Mouse (Mus musculus) lung, postnatal 0 days (tissue): ENCODE results near the gene Sh3pxd2a. TPM values are rescaled to one million over a fixed set of nuclear protein-coding genes. Genes with fewer than 3 reads are reported as not detected.

Source experiments
- ATAC-seq: fragments of 200-750 bp; cut with Nextera tagmentation; 2 replicates; pipeline ENCODE4 v1.8.0; 2017; ENCODE audit warnings: moderate library complexity
- DNase-seq: peaks from one replicate; pipeline ENCODE4 v3.0.0-alpha.2; 2016; ENCODE audit warnings: low spot score
- H3K27ac ChIP-seq: fragments of 300-500 bp; sonication (generic); 2 replicates; pipeline ENCODE4 v1.5.1; 2014; ENCODE audit warnings: antibody characterized with exemption, mild to moderate bottlenecking, low read length, mixed read lengths
- H3K27me3 ChIP-seq: fragments of 300-500 bp; sonication (generic); replicated peaks from 2 replicates; pipeline ENCODE4 v1.6.1; 2014; ENCODE audit warnings: low read length, mixed read lengths; ENCODE audit not compliant: insufficient read depth
- H3K36me3 ChIP-seq: fragments of 300-500 bp; sonication (generic); 2 replicates; pipeline ENCODE4 v1.6.1; 2014; ENCODE audit warnings: low read length, mixed read lengths; ENCODE audit not compliant: insufficient read depth
- H3K4me1 ChIP-seq: fragments of 300-500 bp; sonication (generic); 2 replicates; pipeline ENCODE4 v1.6.1; 2014; ENCODE audit warnings: antibody characterized with exemption, low read depth, low read length, mixed read lengths; ENCODE audit not compliant: insufficient read depth
- H3K4me2 ChIP-seq: fragments of 300-500 bp; sonication (generic); replicated peaks from 2 replicates; pipeline ENCODE4 v1.6.1; 2014; ENCODE audit warnings: low read depth, mild to moderate bottlenecking, low read length, moderate library complexity, mixed read lengths
- H3K4me3 ChIP-seq: fragments of 300-500 bp; sonication (generic); 2 replicates; pipeline ENCODE4 v1.5.1; 2014; ENCODE audit warnings: low read depth, low read length
- H3K9ac ChIP-seq: fragments of 300-500 bp; sonication (generic); replicated peaks from 2 replicates; pipeline ENCODE4 v1.6.1; 2014; ENCODE audit warnings: low read depth, mild to moderate bottlenecking
- H3K9me3 ChIP-seq: fragments of 300-500 bp; sonication (generic); 2 replicates; pipeline ENCODE4 v1.6.1; 2016; ENCODE audit warnings: low read length, mixed read lengths
- CTCF ChIP-seq: IDR thresholded peaks from 2 replicates; pipeline ENCODE4 v1.5.1; 2016; ENCODE audit warnings: antibody characterized with exemption, mild to moderate bottlenecking
- EP300 ChIP-seq: IDR thresholded peaks from 2 replicates; pipeline ENCODE4 v1.6.1; 2016; ENCODE audit warnings: antibody characterized with exemption, mild to moderate bottlenecking, control low read depth
- WGBS: fragments of 180-500 bp; shearing (Covaris S2); extraction: QIAGEN DNeasy Blood & Tissue Kit; methylation state at CpG from one replicate; pipeline ENCODE4 v1.1.7; 2014; 5-methylcytosine and 5-hydroxymethylcytosine counted together
- polyA plus RNA-seq: library from polyadenylated mRNA; unstranded; fragments of >200 nt; fragmentation: Nextera tagmentation; extraction: Ambion mirVana; gene quantifications from 2 replicates; pipeline ENCODE4 v1.2.1, GENCODE M21; 2015

The Sh3pxd2a gene
- polyA plus RNA-seq, 1 experiment from 2014 or later = 5.6 TPM

DNA sequence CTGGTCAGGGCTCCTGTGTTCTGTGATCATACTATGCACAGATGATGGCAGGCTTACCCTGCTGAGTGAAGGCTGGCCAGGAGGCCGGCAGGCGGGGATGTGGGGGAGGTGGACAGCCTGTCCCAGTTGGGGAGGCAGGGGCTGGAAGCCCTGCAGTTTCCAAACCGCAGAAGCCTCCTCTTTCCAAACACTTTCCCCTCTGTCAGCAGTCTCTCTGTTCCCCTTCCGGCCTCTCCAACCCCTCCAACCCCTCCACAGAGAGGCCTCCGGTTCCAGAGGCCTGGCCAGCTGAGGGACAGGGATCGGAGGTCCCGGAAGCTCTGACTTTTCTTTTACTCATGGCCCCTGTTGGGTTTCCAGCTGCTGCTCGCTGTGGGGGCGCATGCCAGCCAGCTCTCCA, 183.3 kb downstream of the Sh3pxd2a start:
- no peak for TF ChIP-seq CTCF
- Histone ChIP-seq H3K36me3 (peaks cover 20% of the 10 kb centered on the region; the same call in 1 of the 2 replicates), H3K4me1 (peaks cover 2% of the 10 kb centered on the region), H3K4me2 (no peak overlapping the region), H3K9me3 (no peaks in the 10 kb centered on the region), H3K4me3 (no peak overlapping the region), H3K27ac (peak overlapping the region; percentile 73), H3K9ac (no peak overlapping the region), H3K27me3 (no peaks in the 10 kb centered on the region)
- DNase-seq (peak; percentile 77), ATAC-seq (peak; percentile 53)
- 58% methylated on average over 9 of the region's 9 CpGs for WGBS

DNA sequence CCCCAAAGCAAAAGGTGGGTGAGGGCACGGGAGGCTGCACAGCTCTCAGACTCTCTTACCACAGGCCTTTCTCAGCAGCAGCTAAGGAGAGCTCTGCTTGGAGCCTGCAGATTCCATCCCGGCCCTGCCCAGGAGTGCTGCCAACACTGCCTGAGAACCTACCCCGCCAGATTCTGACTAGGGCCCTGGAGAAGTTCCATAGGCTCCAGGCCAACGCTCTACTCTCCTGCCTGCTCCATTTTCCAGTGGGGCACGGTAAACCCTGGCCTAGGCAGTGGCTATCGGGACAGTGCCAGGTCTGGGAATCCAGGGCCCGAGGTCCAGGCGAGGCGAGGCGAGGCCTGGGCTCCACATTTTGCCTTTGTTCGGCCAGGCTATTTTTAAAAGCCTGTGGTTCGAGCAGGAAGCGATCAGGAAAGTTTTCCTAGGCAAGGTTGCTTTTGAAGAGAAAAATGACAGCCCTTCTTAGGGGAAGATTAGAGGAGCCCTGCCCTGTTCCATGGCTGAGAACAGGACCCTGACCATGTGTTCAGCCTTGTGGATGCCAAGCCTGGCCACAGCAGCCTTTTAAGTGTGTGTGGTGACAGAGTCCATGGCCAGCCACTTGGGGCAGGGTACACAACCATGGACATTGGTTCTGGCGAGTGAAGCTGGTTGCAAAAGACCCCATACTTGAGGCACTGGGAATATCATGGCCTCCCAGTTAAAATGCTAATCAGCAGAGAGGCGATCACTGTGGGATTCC, 184.2 kb downstream of the Sh3pxd2a start:
- H3K4me2 ChIP-seq = no peak overlapping the region
- TF ChIP-seq CTCF (peak; percentile 43), EP300 (no peak)
- H3K27me3 ChIP-seq = no peaks in the 10 kb centered on the region
- peak overlapping the region; percentile 73 for H3K27ac ChIP-seq
- no peak overlapping the region for H3K9ac ChIP-seq
- ATAC-seq (peak; percentile 25), DNase-seq (peak; percentile 44)
- 50% methylated on average over 15 of the region's 15 CpGs for WGBS
- no peak overlapping the region for H3K4me3 ChIP-seq
- peaks cover 23% of the 10 kb centered on the region; the same call in 1 of the 2 replicates for H3K36me3 ChIP-seq
- H3K4me1 ChIP-seq = peaks cover 2% of the 10 kb centered on the region
- no peaks in the 10 kb centered on the region for H3K9me3 ChIP-seq

DNA sequence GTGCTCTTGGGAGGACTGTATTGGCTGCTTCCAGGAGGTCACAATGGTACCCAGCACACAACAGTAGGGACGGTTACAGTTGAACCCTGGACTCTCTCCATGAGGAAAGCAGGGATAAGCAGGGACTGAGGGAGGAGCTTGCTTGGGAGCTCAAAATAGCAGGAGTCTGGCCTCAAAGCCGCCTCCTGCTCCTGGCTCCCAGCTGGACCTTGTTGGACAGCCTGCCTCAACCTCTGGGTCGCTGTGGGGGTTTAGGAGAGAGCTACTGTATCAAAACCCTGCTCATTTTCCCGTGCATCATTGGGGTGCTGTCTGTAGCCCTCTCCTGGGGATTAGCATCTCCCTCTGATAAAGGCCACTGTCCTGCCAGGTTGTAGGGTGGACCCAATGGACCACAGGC, 184.8 kb downstream of the Sh3pxd2a start:
- Histone ChIP-seq H3K4me3 (no peak overlapping the region), H3K27ac (peak overlapping the region; percentile 73), H3K36me3 (peaks cover 26% of the 10 kb centered on the region; the same call in 1 of the 2 replicates), H3K9me3 (no peaks in the 10 kb centered on the region), H3K9ac (no peak overlapping the region), H3K27me3 (no peaks in the 10 kb centered on the region), H3K4me1 (peaks cover 2% of the 10 kb centered on the region), H3K4me2 (no peak overlapping the region)
- ATAC-seq = peak; percentile 8; the same call in 1 of the 2 replicates
- DNase-seq = peak; percentile 33
- TF ChIP-seq EP300 = no peak
- WGBS = 69% methylated on average over 4 of the region's 4 CpGs

DNA sequence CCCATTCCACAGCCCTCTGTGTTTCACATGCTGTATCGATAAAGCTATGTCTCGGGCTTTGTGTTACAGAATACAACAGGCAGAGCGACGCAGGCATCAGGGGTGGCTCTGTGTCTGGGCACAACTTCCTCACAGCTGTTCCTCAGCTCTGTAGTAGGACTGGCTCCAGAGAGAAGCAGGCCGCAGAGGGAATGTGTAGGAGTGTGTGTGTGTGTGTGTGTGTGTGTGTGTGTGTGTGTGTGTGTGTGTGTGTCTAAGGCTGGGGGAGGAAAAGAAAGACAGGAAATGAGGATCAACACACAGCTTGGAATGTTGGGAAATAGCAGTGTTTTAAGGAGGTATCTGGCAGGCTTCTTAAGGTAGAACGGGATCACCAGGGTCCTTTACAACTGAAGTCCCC, 187.5 kb downstream of the Sh3pxd2a start:
- H3K36me3 ChIP-seq = peaks cover 46% of the 10 kb centered on the region; the same call in 1 of the 2 replicates

DNA sequence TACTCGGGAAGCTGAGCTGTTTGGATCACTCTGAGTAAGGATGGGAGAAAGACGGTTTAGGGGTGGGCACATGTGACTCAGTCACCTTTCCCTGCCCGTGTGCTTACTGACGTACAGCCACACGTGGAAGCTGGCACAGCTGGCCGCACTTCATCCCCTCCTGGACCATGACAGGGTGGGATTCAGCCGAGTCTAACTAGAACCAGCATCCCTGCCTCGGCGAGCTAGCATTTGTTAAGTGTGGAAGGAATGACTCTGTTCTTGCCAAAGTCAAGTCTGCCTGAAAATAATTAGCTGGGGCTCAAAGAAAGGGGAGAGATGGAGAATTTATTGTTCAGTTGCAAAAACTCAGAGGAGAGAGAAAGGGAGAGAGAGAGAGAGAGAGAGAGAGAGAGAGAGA, 193.7 kb downstream of the Sh3pxd2a start:
- H3K4me2 ChIP-seq = no peak overlapping the region
- no peak overlapping the region for H3K9ac ChIP-seq
- WGBS = 81% methylated on average over 9 of the region's 9 CpGs
- TF ChIP-seq CTCF (no peak), EP300 (no peak)
- H3K36me3 ChIP-seq = peaks cover 56% of the 10 kb centered on the region
- no peak overlapping the region for H3K27ac ChIP-seq
- H3K27me3 ChIP-seq = no peaks in the 10 kb centered on the region
- H3K4me3 ChIP-seq = no peak overlapping the region
- no peaks in the 10 kb centered on the region for H3K4me1 ChIP-seq
- ATAC-seq (no peak), DNase-seq (no peak)
- H3K9me3 ChIP-seq = no peaks in the 10 kb centered on the region

More for the DNA sequence above, 187.5 kb downstream of the Sh3pxd2a start:
- peak; percentile 68 for DNase-seq
- peak; percentile 42 for ATAC-seq
- H3K27ac ChIP-seq = 0 out of 2 replicates have a peak overlapping the region, but pooled peaks have one; percentile 26
- 53% methylated on average over 6 of the region's 6 CpGs for WGBS
- H3K4me2 ChIP-seq = no peak overlapping the region
- no peak overlapping the region for H3K4me3 ChIP-seq
- H3K27me3 ChIP-seq = no peaks in the 10 kb centered on the region
- peaks cover 2% of the 10 kb centered on the region for H3K4me1 ChIP-seq
- H3K9me3 ChIP-seq = no peaks in the 10 kb centered on the region
- TF ChIP-seq CTCF = no peak
- peak; percentile 58 for TF ChIP-seq EP300
- no peak overlapping the region for H3K9ac ChIP-seq

DNA sequence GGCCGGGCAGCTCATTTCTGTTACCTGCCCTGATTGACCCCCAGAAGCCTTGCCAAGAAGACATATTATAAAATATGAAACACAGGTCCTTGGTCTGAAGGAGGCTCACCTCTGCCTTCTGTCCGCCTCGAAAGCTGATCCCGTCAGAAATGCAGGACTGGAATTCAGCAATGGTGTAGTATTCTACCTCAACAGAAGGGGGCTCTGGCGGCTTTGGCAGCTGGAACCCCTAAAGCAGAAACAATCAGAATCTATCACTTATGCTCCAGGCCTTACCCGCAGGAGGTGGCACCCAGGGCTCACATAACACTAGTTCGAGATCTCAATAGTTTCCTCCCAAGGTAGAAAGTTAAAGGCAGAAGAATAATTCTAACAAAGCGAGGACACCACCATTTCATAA, 194.5 kb downstream of the Sh3pxd2a start:
- Histone ChIP-seq H3K27me3 (no peaks in the 10 kb centered on the region), H3K9ac (no peak overlapping the region), H3K4me2 (no peak overlapping the region), H3K4me3 (no peak overlapping the region), H3K27ac (no peak overlapping the region), H3K9me3 (no peaks in the 10 kb centered on the region), H3K36me3 (peaks cover 56% of the 10 kb centered on the region), H3K4me1 (no peaks in the 10 kb centered on the region)
- TF ChIP-seq CTCF (peak; percentile 69), EP300 (no peak)
- ATAC-seq (no peak), DNase-seq (peak; percentile 65)
- 55% methylated on average over 8 of the region's 8 CpGs for WGBS
